Mouse (Mus musculus) neural tube, embryonic 15.5 days (tissue): ENCODE measurements around the gene Foxp1. TPM values are rescaled to one million over a fixed set of nuclear protein-coding genes. Genes with fewer than 3 reads are reported as not detected.

Experiments
- ATAC-seq: fragments of 200-750 bp; cut with Nextera tagmentation; 2 replicates; pipeline ENCODE4 v1.8.0; 2017; ENCODE audit warnings: mild to moderate bottlenecking, moderate TSS enrichment, moderate library complexity; ENCODE audit not compliant: low FRiP score
- H3K27ac ChIP-seq: fragments of 300-500 bp; sonication (generic); replicated peaks from 2 replicates; pipeline ENCODE4 v1.5.1; 2015; ENCODE audit warnings: mild to moderate bottlenecking, inconsistent platforms
- H3K27me3 ChIP-seq: fragments of 300-500 bp; sonication (generic); replicated peaks from 2 replicates; pipeline ENCODE4 v1.6.1; 2015; ENCODE audit warnings: inconsistent platforms
- H3K36me3 ChIP-seq: fragments of 300-500 bp; sonication (generic); 2 replicates; pipeline ENCODE4 v1.6.1; 2015; ENCODE audit warnings: inconsistent platforms
- H3K4me1 ChIP-seq: fragments of 300-500 bp; sonication (generic); 2 replicates; pipeline ENCODE4 v1.6.1; 2015; ENCODE audit warnings: inconsistent platforms
- H3K4me2 ChIP-seq: fragments of 300-500 bp; sonication (generic); 2 replicates; pipeline ENCODE4 v1.6.1; 2015; ENCODE audit warnings: inconsistent platforms, mild to moderate bottlenecking, moderate library complexity
- H3K4me3 ChIP-seq: fragments of 300-500 bp; sonication (generic); replicated peaks from 2 replicates; pipeline ENCODE4 v1.5.1; 2015; ENCODE audit warnings: mild to moderate bottlenecking, inconsistent platforms
- H3K9ac ChIP-seq: fragments of 300-500 bp; sonication (generic); replicated peaks from 2 replicates; pipeline ENCODE4 v1.6.1; 2015; ENCODE audit warnings: mild to moderate bottlenecking, inconsistent platforms
- H3K9me3 ChIP-seq: fragments of 300-500 bp; sonication (generic); replicated peaks from 2 replicates; pipeline ENCODE4 v1.6.1; 2016; ENCODE audit warnings: inconsistent platforms
- WGBS: fragments of 180-500 bp; shearing (Covaris S2); methylation state at CpG from one replicate; pipeline ENCODE4 v1.1.7; 2015; ENCODE audit warnings: mixed read lengths; 5-methylcytosine and 5-hydroxymethylcytosine counted together
- polyA plus RNA-seq: library from polyadenylated mRNA; unstranded; fragments of >200 nt; fragmentation: Nextera tagmentation; extraction: Ambion mirVana; gene quantifications from 2 replicates; pipeline ENCODE4 v1.2.1, GENCODE M21; 2015

Foxp1 gene
- polyA plus RNA-seq, 1 experiment from 2014 or later, result 51.0 TPM

- H3K4me2 ChIP-seq, result no peak overlapping the region
- no peaks in the 10 kb centered on the region for H3K27me3 ChIP-seq
- no peak overlapping the region for H3K4me3 ChIP-seq
- no peaks in the 10 kb centered on the region for H3K36me3 ChIP-seq
- H3K9me3 ChIP-seq, result no peaks in the 10 kb centered on the region
- no peak overlapping the region for H3K27ac ChIP-seq
- 95% methylated on average over 10 of the region's 10 CpGs for WGBS
- no peaks in the 10 kb centered on the region for H3K4me1 ChIP-seq
- no peak overlapping the region for H3K9ac ChIP-seq
- no peak for ATAC-seq
Measured at GRCm38 (mm10) chr6:99241625-99242395, 280.7 kb downstream of the Foxp1 start.

GRCm38 (mm10) chr6:99240764-99241163 lies 281.8 kb downstream of the Foxp1 start:
- Histone ChIP-seq H3K27me3 (0 out of 2 replicates have a peak, but pooled peaks cover 1% of the 10 kb centered on the region), H3K4me2 (no peak overlapping the region), H3K4me1 (no peaks in the 10 kb centered on the region), H3K36me3 (no peaks in the 10 kb centered on the region), H3K27ac (no peak overlapping the region), H3K9me3 (no peaks in the 10 kb centered on the region), H3K4me3 (no peak overlapping the region), H3K9ac (no peak overlapping the region)
- no peak for ATAC-seq

- Histone ChIP-seq H3K4me3 (no peak overlapping the region), H3K9me3 (no peaks in the 10 kb centered on the region), H3K4me1 (peaks cover 17% of the 10 kb centered on the region), H3K4me2 (no peak overlapping the region), H3K27me3 (0 out of 2 replicates have a peak, but pooled peaks cover 3% of the 10 kb centered on the region), H3K36me3 (no peaks in the 10 kb centered on the region), H3K27ac (no peak overlapping the region), H3K9ac (no peak overlapping the region)
- 82% methylated on average over 8 of the region's 8 CpGs for WGBS
- no peak for ATAC-seq
Measured at GRCm38 (mm10) chr6:99235588-99235987, 286.9 kb downstream of the Foxp1 start.

GRCm38 (mm10) chr6:99233411-99233810 lies 289.1 kb downstream of the Foxp1 start:
- Histone ChIP-seq H3K4me3 (no peak overlapping the region), H3K4me1 (peaks cover 21% of the 10 kb centered on the region), H3K9ac (no peak overlapping the region), H3K4me2 (no peak overlapping the region), H3K27ac (no peak overlapping the region), H3K9me3 (no peaks in the 10 kb centered on the region), H3K27me3 (0 out of 2 replicates have a peak, but pooled peaks cover 7% of the 10 kb centered on the region), H3K36me3 (no peaks in the 10 kb centered on the region)
- 34% methylated on average over 10 of the region's 10 CpGs for WGBS
- ATAC-seq, result no peak

- no peak overlapping the region for H3K4me3 ChIP-seq
- H3K36me3 ChIP-seq, result no peaks in the 10 kb centered on the region
- peaks cover 18% of the 10 kb centered on the region for H3K4me1 ChIP-seq
- H3K27ac ChIP-seq, result no peak overlapping the region
- whole genome bisulfite sequencing, result 74% methylated on average over 6 of the region's 6 CpGs
- H3K4me2 ChIP-seq, result no peak overlapping the region
- H3K9me3 ChIP-seq, result no peaks in the 10 kb centered on the region
- H3K27me3 ChIP-seq, result 0 out of 2 replicates have a peak, but pooled peaks cover 3% of the 10 kb centered on the region
- H3K9ac ChIP-seq, result no peak overlapping the region
- no peak for ATAC-seq
Measured at GRCm38 (mm10) chr6:99228336-99228870, 294.1 kb downstream of the Foxp1 start.

- 85% methylated on average over 5 of the region's 5 CpGs for WGBS
- no peaks in the 10 kb centered on the region for H3K9me3 ChIP-seq
- H3K27ac ChIP-seq, result no peak overlapping the region
- H3K4me2 ChIP-seq, result no peak overlapping the region
- ATAC-seq, result no peak
- H3K4me1 ChIP-seq, result no peaks in the 10 kb centered on the region
- H3K4me3 ChIP-seq, result no peak overlapping the region
- H3K36me3 ChIP-seq, result no peaks in the 10 kb centered on the region
- H3K9ac ChIP-seq, result no peak overlapping the region
- H3K27me3 ChIP-seq, result no peaks in the 10 kb centered on the region
Measured at GRCm38 (mm10) chr6:99221147-99221546, 301.4 kb downstream of the Foxp1 start.

GRCm38 (mm10) chr6:99220472-99220871 lies 302.0 kb downstream of the Foxp1 start:
- Histone ChIP-seq H3K27ac (no peak overlapping the region), H3K4me2 (no peak overlapping the region), H3K27me3 (no peaks in the 10 kb centered on the region), H3K4me1 (no peaks in the 10 kb centered on the region), H3K9ac (no peak overlapping the region), H3K36me3 (no peaks in the 10 kb centered on the region), H3K9me3 (no peaks in the 10 kb centered on the region), H3K4me3 (no peak overlapping the region)
- 95% methylated on average over 3 of the region's 3 CpGs for WGBS
- no peak for ATAC-seq

GRCm38 (mm10) chr6:99217846-99218245 lies 304.7 kb downstream of the Foxp1 start:
- Histone ChIP-seq H3K4me1 (no peaks in the 10 kb centered on the region), H3K9ac (no peak overlapping the region), H3K27me3 (no peaks in the 10 kb centered on the region), H3K36me3 (no peaks in the 10 kb centered on the region), H3K4me2 (no peak overlapping the region), H3K4me3 (no peak overlapping the region), H3K9me3 (no peaks in the 10 kb centered on the region), H3K27ac (no peak overlapping the region)
- ATAC-seq, result no peak
- 49% methylated on average over 2 of the region's 2 CpGs for WGBS

GRCm38 (mm10) chr6:99217155-99217554 lies 305.4 kb downstream of the Foxp1 start:
- Histone ChIP-seq H3K4me2 (no peak overlapping the region), H3K27me3 (no peaks in the 10 kb centered on the region), H3K4me3 (no peak overlapping the region), H3K36me3 (no peaks in the 10 kb centered on the region), H3K9ac (no peak overlapping the region), H3K9me3 (no peaks in the 10 kb centered on the region), H3K27ac (no peak overlapping the region), H3K4me1 (no peaks in the 10 kb centered on the region)
- WGBS, result 63% methylated on average over 5 of the region's 7 CpGs
- ATAC-seq, result peak; percentile 38; the same call in 1 of the 2 replicates

- 93% methylated on average over 4 of the region's 4 CpGs for WGBS
- no peak for ATAC-seq
- H3K27ac ChIP-seq, result no peak overlapping the region
Measured at GRCm38 (mm10) chr6:99212461-99212860, 310.1 kb downstream of the Foxp1 start.

GRCm38 (mm10) chr6:99211663-99212333 lies 310.7 kb downstream of the Foxp1 start:
- H3K4me2 ChIP-seq, result no peak overlapping the region
- peaks cover 7% of the 10 kb centered on the region for H3K4me1 ChIP-seq
- 82% methylated on average over 5 of the region's 5 CpGs for WGBS
- H3K9me3 ChIP-seq, result no peaks in the 10 kb centered on the region
- no peaks in the 10 kb centered on the region for H3K36me3 ChIP-seq
- H3K27me3 ChIP-seq, result peaks cover 4% of the 10 kb centered on the region; the same call in 1 of the 2 replicates
- no peak for ATAC-seq
- H3K4me3 ChIP-seq, result no peak overlapping the region
- H3K27ac ChIP-seq, result no peak overlapping the region
- H3K9ac ChIP-seq, result no peak overlapping the region

More at GRCm38 (mm10) chr6:99212461-99212860, 310.1 kb downstream of the Foxp1 start:
- Histone ChIP-seq H3K4me1 (peaks cover 2% of the 10 kb centered on the region; the same call in 1 of the 2 replicates), H3K9ac (no peak overlapping the region), H3K4me3 (no peak overlapping the region), H3K36me3 (no peaks in the 10 kb centered on the region), H3K27me3 (peaks cover 4% of the 10 kb centered on the region; the same call in 1 of the 2 replicates), H3K4me2 (no peak overlapping the region), H3K9me3 (no peaks in the 10 kb centered on the region)

- H3K27me3 ChIP-seq, result peaks cover 11% of the 10 kb centered on the region; the same call in 1 of the 2 replicates
- H3K9ac ChIP-seq, result no peak overlapping the region
- no peak overlapping the region for H3K4me3 ChIP-seq
- H3K4me2 ChIP-seq, result no peak overlapping the region
- H3K36me3 ChIP-seq, result no peaks in the 10 kb centered on the region
- WGBS, result 69% methylated on average over 7 of the region's 7 CpGs
- no peak for ATAC-seq
- H3K27ac ChIP-seq, result no peak overlapping the region
- no peaks in the 10 kb centered on the region for H3K9me3 ChIP-seq
- H3K4me1 ChIP-seq, result peaks cover 18% of the 10 kb centered on the region
Measured at GRCm38 (mm10) chr6:99210161-99210560, 312.4 kb downstream of the Foxp1 start.
